Mouse (Mus musculus) retina, adult 2 months (tissue): ENCODE results near the gene Tesk2.
"Not testable (repeated sequence)": the region's sequence is repeated elsewhere in the genome, so short reads cannot be mapped to it uniquely, and the experiment has no call there.

Experiments used
- DNase-seq: peaks from one replicate; pipeline ENCODE4 v3.0.0-alpha.2; 2012; ENCODE audit warnings: low read depth, low spot score

Tesk2 gene

GRCm38 (mm10) chr4:116720343-116721097 lies at the start of gene Tesk2:
TSS of gene Tesk2 (plus strand) at chr4:116720948.
- peak; percentile 88 for DNase-seq

- no peak for DNase-seq
Measured at GRCm38 (mm10) chr4:116672785-116673184, 48.0 kb upstream of the Tesk2 start.

- DNase-seq, result not testable (repeated sequence)
Measured at GRCm38 (mm10) chr4:116674761-116675160, 46.0 kb upstream of the Tesk2 start.

GRCm38 (mm10) chr4:116676027-116676426 lies 44.7 kb upstream of the Tesk2 start:
- no peak for DNase-seq

GRCm38 (mm10) chr4:116677808-116678207 lies 42.9 kb upstream of the Tesk2 start:
- DNase-seq, result no peak

DNA sequence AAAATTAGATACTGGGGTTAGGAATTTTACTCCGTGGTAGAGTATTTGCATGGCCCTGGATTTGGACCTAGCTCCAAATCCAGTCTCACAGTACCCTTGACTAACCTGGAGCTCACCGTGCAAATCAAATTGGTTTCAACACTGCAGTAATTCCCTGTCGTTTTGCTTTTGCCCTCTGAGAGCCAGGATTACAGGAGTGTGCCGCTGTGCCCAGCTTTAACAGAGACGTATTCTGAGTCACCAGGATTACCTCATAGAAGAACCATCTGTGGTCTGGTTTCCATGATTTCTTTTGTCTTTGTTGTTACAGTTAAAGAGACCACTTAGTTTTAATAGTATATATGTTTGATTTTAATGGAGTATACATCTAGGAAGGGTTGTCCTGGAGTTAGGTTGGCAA lies 41.6 kb upstream of the Tesk2 start:
- no peak for DNase-seq

DNA sequence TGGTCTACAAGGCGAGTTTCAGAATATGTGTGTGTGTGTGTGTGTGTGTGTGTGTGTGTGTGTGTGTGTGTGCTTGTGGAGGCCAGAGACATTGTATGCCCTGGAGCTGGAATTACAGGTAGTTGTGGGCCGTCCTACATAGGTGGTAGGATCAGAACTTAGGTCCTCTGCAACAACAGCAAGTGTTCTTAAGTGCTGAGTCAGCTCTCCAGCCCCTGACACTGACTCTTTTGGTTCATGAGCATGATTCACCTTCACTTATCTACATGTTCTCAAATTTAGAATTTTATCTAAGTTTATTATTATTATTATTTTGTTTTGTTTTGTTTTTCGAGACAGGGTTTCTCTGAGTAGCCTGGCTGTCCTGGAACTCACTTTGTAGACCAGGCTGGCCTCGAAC lies 40.2 kb upstream of the Tesk2 start:
- DNase-seq, result not testable (repeated sequence)

GRCm38 (mm10) chr4:116683957-116684356 lies 36.8 kb upstream of the Tesk2 start:
- DNase-seq, result no peak

DNA sequence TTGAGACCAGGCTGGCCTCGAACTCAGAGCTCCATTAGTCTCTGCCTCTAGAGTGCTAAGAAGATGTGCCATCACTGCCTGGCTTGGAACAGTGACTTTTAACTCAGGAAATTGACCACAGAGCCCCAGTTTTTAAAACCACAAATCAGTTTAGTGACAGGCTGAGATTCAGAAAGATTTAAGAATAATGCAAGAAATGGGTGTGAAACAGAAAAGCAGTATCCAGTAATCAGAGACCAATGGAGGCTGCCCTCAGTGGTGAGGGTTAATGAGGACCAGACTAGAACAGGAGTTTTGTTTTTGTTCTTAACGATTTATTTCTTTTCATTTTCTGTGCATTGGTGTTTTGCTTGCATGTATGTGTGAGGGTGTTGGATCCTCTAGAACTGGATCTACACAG lies 36.1 kb upstream of the Tesk2 start:
- no peak for DNase-seq

GRCm38 (mm10) chr4:116685402-116686061 lies 35.2 kb upstream of the Tesk2 start, which contains the start of gene Prdx1:
TSS of gene Prdx1 (plus strand) at chr4:116685544.
- DNase-seq, result peak; percentile 79

DNA sequence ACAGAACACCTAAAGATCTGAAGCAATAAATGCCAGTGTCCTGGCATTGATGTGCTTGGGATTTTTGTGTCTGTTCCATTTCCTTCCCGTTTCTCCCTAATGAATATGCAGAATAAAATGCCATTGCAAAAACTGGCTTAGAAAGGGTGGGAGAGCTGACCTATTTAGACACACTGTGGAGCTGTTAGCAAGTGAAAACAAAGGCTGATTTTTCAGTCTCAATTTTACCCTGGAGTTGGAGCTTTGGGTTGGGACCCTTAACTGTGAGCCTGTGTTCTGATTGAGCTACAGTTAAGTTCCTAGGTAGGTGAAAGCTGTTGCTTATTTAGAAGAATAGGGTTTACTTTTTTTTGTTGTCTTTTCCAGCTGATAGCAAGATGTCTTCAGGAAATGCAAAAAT lies 33.7 kb upstream of the Tesk2 start:
- no peak for DNase-seq

- no peak for DNase-seq
Measured at GRCm38 (mm10) chr4:116689309-116689876, 31.4 kb upstream of the Tesk2 start.

- no peak for DNase-seq
Measured at GRCm38 (mm10) chr4:116692146-116692545, 28.6 kb upstream of the Tesk2 start.

- no peak for DNase-seq
Measured at GRCm38 (mm10) chr4:116693785-116694184, 27.0 kb upstream of the Tesk2 start.

DNA sequence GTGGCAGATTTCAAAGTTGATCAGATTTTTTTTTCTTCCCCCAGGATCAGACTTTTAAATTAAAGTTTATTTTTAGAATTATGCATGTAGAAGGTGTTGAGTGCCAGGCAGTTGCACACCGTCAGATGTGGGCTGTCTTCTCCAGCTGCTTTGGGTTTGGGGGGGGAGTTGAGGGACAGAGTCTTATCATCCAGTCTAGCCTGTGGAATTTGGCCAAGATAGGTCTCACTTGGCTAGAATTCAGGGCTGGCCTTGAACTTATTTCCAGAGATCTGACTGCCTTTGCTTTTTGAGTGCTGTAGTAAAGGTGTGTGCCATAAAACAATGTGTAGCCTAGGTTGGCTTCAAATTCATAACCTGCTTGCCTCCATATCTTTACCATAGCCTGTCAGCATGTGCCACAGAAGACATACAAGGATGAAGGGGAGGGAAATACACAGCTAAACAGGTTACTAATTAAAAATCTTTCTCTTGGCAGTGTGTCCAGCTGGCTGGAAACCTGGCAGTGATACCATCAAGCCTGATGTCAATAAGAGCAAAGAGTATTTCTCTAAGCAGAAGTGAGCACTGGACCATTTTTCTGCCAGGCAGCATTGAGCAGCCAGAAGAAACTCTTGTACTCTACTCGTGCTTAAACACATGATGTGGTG lies 21.9 kb upstream of the Tesk2 start:
- no peak for DNase-seq

DNA sequence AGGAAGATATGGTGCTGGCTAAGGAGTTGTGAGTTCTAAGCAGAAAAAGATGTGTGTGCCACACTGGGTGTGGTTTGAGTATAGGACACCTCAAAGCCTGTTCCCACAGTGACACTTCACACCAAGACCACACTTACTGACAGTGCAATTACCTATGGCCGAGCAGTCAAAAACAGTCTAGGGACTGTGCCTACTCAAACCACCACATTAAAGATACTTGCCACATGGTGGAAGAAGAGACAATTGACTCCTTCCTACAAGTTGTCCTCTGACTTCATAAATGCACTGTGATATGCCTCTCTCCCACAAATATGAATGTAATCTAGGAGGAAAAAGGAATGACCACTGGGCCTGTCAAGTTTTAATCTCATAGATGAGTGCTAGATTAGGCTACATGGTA lies 19.8 kb upstream of the Tesk2 start:
- DNase-seq, result no peak

- DNase-seq, result no peak
Measured at GRCm38 (mm10) chr4:116703804-116704203, 16.9 kb upstream of the Tesk2 start.

GRCm38 (mm10) chr4:116707666-116708065 lies 13.1 kb upstream of the Tesk2 start:
- DNase-seq, result no peak

- peak; percentile 91 for DNase-seq
Measured at GRCm38 (mm10) chr4:116708201-116708764, 12.5 kb upstream of the Tesk2 start, which contains the start of the genes Mmachc and Ccdc163. TSS of gene Mmachc (minus strand) at chr4:116708406. TSS of gene Ccdc163 (plus strand) at chr4:116708509.

- DNase-seq, result no peak
Measured at GRCm38 (mm10) chr4:116708791-116709390, 11.9 kb upstream of the Tesk2 start.

- no peak for DNase-seq
Measured at GRCm38 (mm10) chr4:116710154-116710553, 10.6 kb upstream of the Tesk2 start.
